Mouse (Mus musculus) kidney, embryonic 16.5 days (tissue): ENCODE data around the gene Gm27021. TPM values are rescaled to one million over a fixed set of nuclear protein-coding genes. Genes with fewer than 3 reads are reported as not detected.

ENCODE experiments used
- ATAC-seq: fragments of 200-750 bp; cut with Nextera tagmentation; 2 replicates; pipeline ENCODE4 v1.8.0; 2017; ENCODE audit warnings: moderate TSS enrichment; ENCODE audit not compliant: low FRiP score, low TSS enrichment
- H3K27ac ChIP-seq: fragments of 300-500 bp; sonication (generic); 2 replicates; pipeline ENCODE4 v1.5.1; 2014; ENCODE audit warnings: low read length
- H3K27me3 ChIP-seq: fragments of 300-500 bp; sonication (generic); 2 replicates; pipeline ENCODE4 v1.6.1; 2014; ENCODE audit warnings: low read length, control low read depth, mixed read lengths; ENCODE audit not compliant: insufficient read depth
- H3K36me3 ChIP-seq: fragments of 300-500 bp; sonication (generic); 2 replicates; pipeline ENCODE4 v1.6.1; 2014; ENCODE audit warnings: low read length, control low read depth, mixed read lengths; ENCODE audit not compliant: insufficient read depth
- H3K4me1 ChIP-seq: fragments of 300-500 bp; sonication (generic); 2 replicates; pipeline ENCODE4 v1.6.1; 2014; ENCODE audit warnings: low read length, control low read depth, mixed read lengths; ENCODE audit not compliant: insufficient read depth
- H3K4me2 ChIP-seq: fragments of 300-500 bp; sonication (generic); replicated peaks from 2 replicates; pipeline ENCODE4 v1.6.1; 2014; ENCODE audit warnings: low read depth, low read length
- H3K4me3 ChIP-seq: fragments of 300-500 bp; sonication (generic); 2 replicates; pipeline ENCODE4 v1.5.1; 2014; ENCODE audit warnings: mild to moderate bottlenecking, low read length
- H3K9ac ChIP-seq: fragments of 300-500 bp; sonication (generic); replicated peaks from 2 replicates; pipeline ENCODE4 v1.6.1; 2014; ENCODE audit warnings: low read length
- H3K9me3 ChIP-seq: fragments of 300-500 bp; sonication (generic); 2 replicates; pipeline ENCODE4 v1.6.1; 2016; ENCODE audit warnings: low read length, control low read depth
- WGBS: fragments of 180-500 bp; shearing (Covaris S2); extraction: QIAGEN DNeasy Blood & Tissue Kit; methylation state at CpG from one replicate; pipeline ENCODE4 v1.1.7; 2014; 5-methylcytosine and 5-hydroxymethylcytosine counted together
- polyA plus RNA-seq: library from polyadenylated mRNA; unstranded; fragments of >200 nt; fragmentation: Nextera tagmentation; extraction: Ambion mirVana; gene quantifications from 2 replicates; pipeline ENCODE4 v1.2.1, GENCODE M21; 2015

The Gm27021 gene
- polyA plus RNA-seq, 1 experiment from 2014 or later: 4.2 TPM

- no peak for ATAC-seq
- no peak overlapping the region for H3K4me2 ChIP-seq
- no peaks in the 10 kb centered on the region for H3K9me3 ChIP-seq
- peaks cover 26% of the 10 kb centered on the region; the same call in 1 of the 2 replicates for H3K4me1 ChIP-seq
- 53% methylated on average over 2 of the region's 2 CpGs for WGBS
- H3K27me3 ChIP-seq: peaks cover 7% of the 10 kb centered on the region; the same call in 1 of the 2 replicates
- peak overlapping the region; percentile 40; the same call in 1 of the 2 replicates for H3K27ac ChIP-seq
- H3K4me3 ChIP-seq: no peak overlapping the region
- no peak overlapping the region for H3K9ac ChIP-seq
- H3K36me3 ChIP-seq: no peaks in the 10 kb centered on the region
Measured at GRCm38 (mm10) chr8:120699565-120699964, 31.7 kb upstream of the Gm27021 start.

GRCm38 (mm10) chr8:120699079-120699478, 31.2 kb upstream of the Gm27021 start:
- H3K4me3 ChIP-seq: no peak overlapping the region

GRCm38 (mm10) chr8:120698426-120698825, 30.5 kb upstream of the Gm27021 start:
- H3K9ac ChIP-seq: no peak overlapping the region
- no peaks in the 10 kb centered on the region for H3K36me3 ChIP-seq
- H3K4me1 ChIP-seq: peaks cover 34% of the 10 kb centered on the region; the same call in 1 of the 2 replicates
- no peak overlapping the region for H3K4me3 ChIP-seq
- H3K27ac ChIP-seq: peak overlapping the region; percentile 43
- H3K9me3 ChIP-seq: no peaks in the 10 kb centered on the region
- H3K4me2 ChIP-seq: no peak overlapping the region
- WGBS: 79% methylated on average over 7 of the region's 7 CpGs
- H3K27me3 ChIP-seq: 0 out of 2 replicates have a peak, but pooled peaks cover 5% of the 10 kb centered on the region
- no peak for ATAC-seq

More at GRCm38 (mm10) chr8:120699079-120699478, 31.2 kb upstream of the Gm27021 start:
- Histone ChIP-seq H3K36me3 (no peaks in the 10 kb centered on the region), H3K9ac (no peak overlapping the region), H3K4me1 (peaks cover 29% of the 10 kb centered on the region; the same call in 1 of the 2 replicates), H3K27ac (peak overlapping the region; percentile 43; the same call in 1 of the 2 replicates), H3K9me3 (no peaks in the 10 kb centered on the region), H3K4me2 (no peak overlapping the region), H3K27me3 (0 out of 2 replicates have a peak, but pooled peaks cover 5% of the 10 kb centered on the region)
- WGBS: 54% methylated on average over 6 of the region's 6 CpGs
- ATAC-seq: no peak

GRCm38 (mm10) chr8:120697979-120698272, 30.0 kb upstream of the Gm27021 start:
- H3K4me1 ChIP-seq: peaks cover 34% of the 10 kb centered on the region; the same call in 1 of the 2 replicates
- no peaks in the 10 kb centered on the region for H3K9me3 ChIP-seq
- no peak overlapping the region for H3K9ac ChIP-seq
- H3K4me3 ChIP-seq: no peak overlapping the region
- no peak for ATAC-seq
- no peaks in the 10 kb centered on the region for H3K36me3 ChIP-seq
- 0 out of 2 replicates have a peak, but pooled peaks cover 5% of the 10 kb centered on the region for H3K27me3 ChIP-seq
- no peak overlapping the region for H3K27ac ChIP-seq
- H3K4me2 ChIP-seq: no peak overlapping the region

GRCm38 (mm10) chr8:120697154-120697978, 29.5 kb upstream of the Gm27021 start:
- Histone ChIP-seq H3K9me3 (no peaks in the 10 kb centered on the region), H3K4me3 (no peak overlapping the region), H3K9ac (no peak overlapping the region; the same call in 1 of the 2 replicates), H3K27ac (peak overlapping the region; percentile 78), H3K36me3 (no peaks in the 10 kb centered on the region), H3K4me1 (peaks cover 34% of the 10 kb centered on the region; the same call in 1 of the 2 replicates), H3K4me2 (no peak overlapping the region), H3K27me3 (0 out of 2 replicates have a peak, but pooled peaks cover 5% of the 10 kb centered on the region)
- ATAC-seq: no peak
- WGBS: 67% methylated on average over 17 of the region's 17 CpGs

GRCm38 (mm10) chr8:120696401-120697153, 28.7 kb upstream of the Gm27021 start:
- Histone ChIP-seq H3K4me1 (peaks cover 34% of the 10 kb centered on the region; the same call in 1 of the 2 replicates), H3K36me3 (no peaks in the 10 kb centered on the region), H3K9ac (no peak overlapping the region; the same call in 1 of the 2 replicates), H3K27me3 (0 out of 2 replicates have a peak, but pooled peaks cover 2% of the 10 kb centered on the region), H3K4me2 (no peak overlapping the region), H3K4me3 (no peak overlapping the region), H3K9me3 (no peaks in the 10 kb centered on the region), H3K27ac (peak overlapping the region; percentile 78)
- WGBS: 29% methylated on average over 13 of the region's 13 CpGs
- ATAC-seq: peak; percentile 67

GRCm38 (mm10) chr8:120693861-120694493, 26.1 kb upstream of the Gm27021 start:
- Histone ChIP-seq H3K4me2 (peak overlapping the region; percentile 14), H3K9me3 (no peaks in the 10 kb centered on the region), H3K4me1 (peaks cover 26% of the 10 kb centered on the region; the same call in 1 of the 2 replicates), H3K36me3 (no peaks in the 10 kb centered on the region), H3K9ac (no peak overlapping the region), H3K27me3 (no peaks in the 10 kb centered on the region), H3K27ac (peak overlapping the region; percentile 47), H3K4me3 (no peak overlapping the region)
- ATAC-seq: peak; percentile 82
- WGBS: 13% methylated on average over 22 of the region's 22 CpGs

GRCm38 (mm10) chr8:120692934-120693333, 25.1 kb upstream of the Gm27021 start:
- no peak overlapping the region for H3K9ac ChIP-seq
- H3K27ac ChIP-seq: no peak overlapping the region
- H3K36me3 ChIP-seq: no peaks in the 10 kb centered on the region
- 54% methylated on average over 4 of the region's 4 CpGs for WGBS
- ATAC-seq: no peak
- no peaks in the 10 kb centered on the region for H3K27me3 ChIP-seq
- H3K4me1 ChIP-seq: peaks cover 26% of the 10 kb centered on the region; the same call in 1 of the 2 replicates
- H3K4me2 ChIP-seq: no peak overlapping the region
- H3K9me3 ChIP-seq: no peaks in the 10 kb centered on the region
- no peak overlapping the region for H3K4me3 ChIP-seq

GRCm38 (mm10) chr8:120688511-120688910, 20.6 kb upstream of the Gm27021 start:
- ATAC-seq: no peak
- H3K9me3 ChIP-seq: no peaks in the 10 kb centered on the region
- H3K9ac ChIP-seq: no peak overlapping the region
- 89% methylated on average over 7 of the region's 7 CpGs for WGBS
- no peak overlapping the region for H3K27ac ChIP-seq
- H3K36me3 ChIP-seq: no peaks in the 10 kb centered on the region
- H3K27me3 ChIP-seq: no peaks in the 10 kb centered on the region
- peaks cover 2% of the 10 kb centered on the region; the same call in 1 of the 2 replicates for H3K4me1 ChIP-seq
- H3K4me2 ChIP-seq: no peak overlapping the region
- no peak overlapping the region for H3K4me3 ChIP-seq
